Mouse (Mus musculus) heart, adult 2 months (tissue): ENCODE data around the gene Abhd6. TPM values are rescaled to one million over a fixed set of nuclear protein-coding genes. Genes with fewer than 3 reads are reported as not detected.

Experiments
- DNase-seq, 2 experiments: peaks; one replicate each; pipeline ENCODE4 v3.0.0; 2021
- H3K27ac ChIP-seq: fragments of 200-600 bp; 2 replicates; pipeline ENCODE4 v1.8.1; 2022
- H3K27me3 ChIP-seq: fragments of 200-500 bp; 2 replicates; pipeline ENCODE4 v1.6.1; 2012; ENCODE audit warnings: mild to moderate bottlenecking, low read length, inconsistent platforms, mixed read lengths; ENCODE audit not compliant: control insufficient read depth, insufficient read depth
- H3K36me3 ChIP-seq: fragments of 200-500 bp; 2 replicates; pipeline ENCODE4 v1.6.1; 2012; ENCODE audit warnings: low read length, inconsistent platforms; ENCODE audit not compliant: control insufficient read depth, insufficient read depth
- H3K4me1 ChIP-seq: fragments of 200-500 bp; 2 replicates; pipeline ENCODE4 v1.6.1; 2011; ENCODE audit warnings: low read length; ENCODE audit not compliant: control insufficient read depth, insufficient read depth
- H3K4me3 ChIP-seq: fragments of 200-600 bp; 2 replicates; pipeline ENCODE4 v1.8.1; 2022
- H3K79me2 ChIP-seq: fragments of 200-500 bp; replicated peaks from 2 replicates; pipeline ENCODE4 v1.6.1; 2012; ENCODE audit warnings: mild to moderate bottlenecking, inconsistent platforms, low read length, moderate library complexity, mixed read lengths; ENCODE audit not compliant: control insufficient read depth, insufficient read depth
- H3K9ac ChIP-seq: fragments of 200-500 bp; 2 replicates; pipeline ENCODE4 v1.6.1; 2012; ENCODE audit warnings: low read depth, mild to moderate bottlenecking, control low read depth, inconsistent platforms, low read length, mixed read lengths
- CTCF ChIP-seq: fragments of 200-600 bp; IDR thresholded peaks from 2 replicates; pipeline ENCODE4 v1.8.1; 2022; ENCODE audit warnings: antibody characterized with exemption, mild to moderate bottlenecking, moderate library complexity
- EP300 ChIP-seq: fragments of 200-500 bp; IDR thresholded peaks from 2 replicates; pipeline ENCODE4 v1.6.1; 2011; ENCODE audit warnings: low read depth, low read length, control low read depth; ENCODE audit not compliant: insufficient read depth
- POLR2A ChIP-seq: fragments of 200-500 bp; IDR thresholded peaks from 2 replicates; pipeline ENCODE4 v1.6.1; 2011; ENCODE audit warnings: mild to moderate bottlenecking, low read depth, low read length, control low read depth; ENCODE audit not compliant: insufficient read depth
- WGBS: fragments of 180-500 bp; shearing (Covaris S2); methylation state at CpG from one replicate; pipeline ENCODE4 v1.1.7; 2018; 5-methylcytosine and 5-hydroxymethylcytosine counted together
- intact Hi-C: fragments of 180-260 bp; cut with DNase I; formaldehyde crosslinking; loops from one replicate; pipeline ENCODE4 v1.15.1; 2025
- polyA plus RNA-seq: library from polyadenylated mRNA; depleted of rRNA; stranded (reverse); fragments of >200 nt; gene quantifications from 2 replicates; pipeline ENCODE4 v1.2.3, GENCODE M21; 2012
- total RNA-seq, 2 experiments: library from RNA; stranded (reverse); gene quantifications; 2 replicates each; pipeline ENCODE4 v1.2.3; 2021

The Abhd6 gene
- total and polyA plus RNA-seq, 3 experiments, result 8.9 to 13.7 (median 12.4) TPM

DNA sequence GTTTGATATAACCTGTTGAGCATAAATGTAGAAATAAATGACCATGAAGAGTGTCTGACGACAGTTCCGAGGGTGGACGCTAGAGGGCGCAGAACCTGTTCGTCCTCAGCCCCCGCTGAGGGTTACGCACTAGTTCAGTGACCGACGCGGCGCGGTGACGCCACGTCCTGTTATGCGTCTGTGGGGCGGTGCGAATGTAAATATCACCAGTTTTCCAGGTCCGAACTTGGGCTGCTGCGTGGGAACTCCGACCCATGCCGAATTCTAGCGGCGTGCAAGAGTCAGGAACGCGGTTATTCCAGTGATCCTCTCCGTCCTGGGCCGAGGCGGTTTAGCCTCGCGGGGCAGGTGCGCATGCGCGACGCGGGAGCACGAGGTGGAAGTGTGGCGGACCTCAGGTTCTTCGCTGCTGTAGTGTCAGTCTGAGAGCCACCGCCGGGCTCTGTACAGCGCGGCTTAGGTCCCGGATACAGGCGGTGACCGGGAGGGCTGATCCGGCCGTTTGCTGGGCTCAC, 77.5 kb downstream of the Abhd6 start, which contains the start of gene Rpp14:
Gene Rpp14, plus strand, starts transcription at position 203 of the 515 bp plus-strand sequence.
- Histone ChIP-seq H3K27me3 (no peaks in the 10 kb centered on the region), H3K4me3 (peak within 1 kb of the TSS; percentile 86), H3K36me3 (no peaks in the 10 kb centered on the region), H3K27ac (peak within 1 kb of the TSS; percentile 100), H3K9ac (peak within 1 kb of the TSS; percentile 77), H3K79me2 (no peaks in the 10 kb centered on the region), H3K4me1 (peaks cover 2% of the 10 kb centered on the region)
- intact Hi-C loops, result loop anchor here (1.0 to 5.0 kb wide), 2 partner anchors 15 to 132 kb away; partner anchors contain the start of gene Kctd6
- WGBS, result under 1% methylated on average over 47 of the region's 47 CpGs
- TF ChIP-seq CTCF (peak; percentile 99; the same call in 1 of the 2 replicates), POLR2A (peak; percentile 83), EP300 (peak; percentile 84)
- DNase-seq, result peak; percentile 95 to 96

DNA sequence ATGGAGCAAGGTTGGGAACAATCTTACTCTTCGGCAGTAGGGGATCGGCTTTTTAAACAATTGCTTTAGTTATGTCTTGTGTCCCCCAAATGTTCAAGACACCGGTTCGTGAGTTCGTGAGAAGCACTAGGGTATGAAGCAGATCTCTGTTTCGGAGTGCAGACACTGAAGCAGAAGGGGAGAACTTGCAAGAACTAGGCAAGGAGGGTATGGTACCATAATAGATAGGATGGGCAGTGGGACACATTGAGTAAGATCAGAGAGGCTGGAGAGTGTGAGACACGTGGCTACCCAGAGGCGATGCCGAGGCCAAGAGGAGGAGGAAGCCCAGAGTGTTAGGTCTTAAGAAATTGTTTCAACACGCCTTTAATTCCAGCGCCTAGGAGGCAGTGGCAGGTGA, 78.0 kb downstream of the Abhd6 start:
- TF ChIP-seq CTCF (no peak), EP300 (no peak), POLR2A (no peak)
- DNase-seq, result peak; percentile 26 to 36

DNA sequence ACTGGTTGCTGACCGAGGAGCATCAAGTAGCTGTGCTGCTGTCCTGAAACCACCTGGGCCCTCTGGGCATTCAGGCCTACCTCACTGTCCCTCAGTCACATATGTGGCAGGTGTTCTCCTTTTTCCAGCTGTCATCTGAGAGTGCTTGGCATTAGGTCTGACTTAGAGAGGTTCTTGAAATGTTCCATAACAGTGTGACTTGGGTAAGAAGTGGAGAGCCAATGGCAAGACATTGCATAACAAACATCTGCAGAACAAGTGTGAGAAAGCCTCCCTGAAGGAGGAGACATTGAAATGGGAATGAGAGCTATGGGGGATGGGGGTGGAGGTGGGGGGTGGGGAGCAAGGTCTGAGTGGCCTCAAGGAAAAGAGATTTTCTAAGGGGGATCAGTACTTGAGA, 80.2 kb downstream of the Abhd6 start:
- DNase-seq, result no peak
- H3K36me3 ChIP-seq, result no peaks in the 10 kb centered on the region
- H3K4me1 ChIP-seq, result peaks cover 2% of the 10 kb centered on the region
- TF ChIP-seq POLR2A, result no peak
- TF ChIP-seq CTCF, result no peak
- TF ChIP-seq EP300, result no peak
- no peak overlapping the region for H3K4me3 ChIP-seq
- intact Hi-C loops, result loop anchor here (5.0 kb wide), 1 partner anchor 129 kb away; the partner anchor contains the start of gene Kctd6
- 100% methylated on average over 1 of the region's 1 CpGs for WGBS
- H3K27me3 ChIP-seq, result no peaks in the 10 kb centered on the region
- H3K27ac ChIP-seq, result no peak overlapping the region
- H3K9ac ChIP-seq, result no peak overlapping the region
- H3K79me2 ChIP-seq, result no peaks in the 10 kb centered on the region

More for the DNA sequence above, 78.0 kb downstream of the Abhd6 start:
- Histone ChIP-seq H3K79me2 (no peaks in the 10 kb centered on the region), H3K36me3 (no peaks in the 10 kb centered on the region), H3K27ac (peak overlapping the region; percentile 100), H3K27me3 (no peaks in the 10 kb centered on the region), H3K4me1 (peaks cover 2% of the 10 kb centered on the region), H3K4me3 (peak overlapping the region; percentile 86), H3K9ac (peak overlapping the region; percentile 77)
- WGBS, result under 1% methylated on average over 11 of the region's 11 CpGs
- intact Hi-C loops, result loop anchor here (1.0 to 5.0 kb wide), 2 partner anchors 15 to 132 kb away; partner anchors contain the start of gene Kctd6

DNA sequence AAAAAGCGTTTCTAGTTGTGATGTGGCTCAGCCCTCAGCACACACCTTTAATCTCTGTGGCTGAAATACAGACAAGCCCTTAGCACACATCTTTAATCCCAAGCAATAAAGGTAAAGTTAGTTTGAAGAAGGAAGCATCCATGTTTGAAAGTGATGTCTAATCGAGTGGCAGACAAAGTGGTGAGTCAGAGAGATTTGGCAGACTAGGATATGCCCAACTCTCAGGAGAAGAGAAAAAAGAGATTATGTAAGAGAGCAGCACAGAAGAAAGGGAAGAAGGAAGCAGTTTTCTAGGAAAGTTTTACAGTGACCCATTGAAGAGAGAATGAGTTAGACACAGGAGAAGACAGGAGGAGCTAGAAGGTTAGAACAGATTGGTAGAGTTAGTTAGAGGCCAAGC, 86.3 kb downstream of the Abhd6 start:
- no peaks in the 10 kb centered on the region for H3K36me3 ChIP-seq

DNA sequence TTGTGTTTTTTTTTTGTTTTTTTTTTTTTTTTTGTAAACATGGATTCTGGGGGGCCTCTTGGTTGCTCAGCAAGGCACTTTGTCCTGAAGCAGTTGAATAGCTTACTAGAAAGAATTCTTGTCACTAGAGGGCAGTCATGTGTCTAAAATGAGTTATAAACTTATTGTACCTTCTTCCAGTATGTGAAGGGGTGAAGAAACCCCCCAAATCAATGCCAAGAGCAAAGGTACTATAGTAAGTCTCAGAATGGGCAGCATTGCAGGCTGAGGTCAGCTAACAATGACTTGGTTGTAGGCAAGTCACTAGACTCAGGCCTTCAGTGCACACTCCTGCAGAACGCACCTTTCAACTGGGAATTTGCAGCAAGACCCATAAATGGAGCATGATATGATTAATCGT, 89.9 kb downstream of the Abhd6 start:
- Histone ChIP-seq H3K9ac (no peak overlapping the region), H3K4me1 (no peaks in the 10 kb centered on the region; the same call in 1 of the 2 replicates), H3K4me3 (no peak overlapping the region), H3K27ac (no peak overlapping the region), H3K27me3 (no peaks in the 10 kb centered on the region), H3K79me2 (no peaks in the 10 kb centered on the region), H3K36me3 (no peaks in the 10 kb centered on the region)
- no peak for DNase-seq
- TF ChIP-seq CTCF, result peak; percentile 70
- TF ChIP-seq POLR2A, result no peak
- WGBS, result 77% methylated on average over 2 of the region's 2 CpGs
- intact Hi-C loops, result loop anchor here (1.0 to 2.0 kb wide), 3 partner anchors 64 to 254 kb away; no protein-coding TSS in a partner anchor

More for the DNA sequence above, 86.3 kb downstream of the Abhd6 start:
- WGBS, result 84% methylated on average over 2 of the region's 2 CpGs
- Histone ChIP-seq H3K4me3 (no peak overlapping the region), H3K79me2 (no peaks in the 10 kb centered on the region), H3K4me1 (no peaks in the 10 kb centered on the region), H3K27ac (no peak overlapping the region), H3K27me3 (no peaks in the 10 kb centered on the region), H3K9ac (no peak overlapping the region)
- intact Hi-C loops, result no loop called here
- no peak for DNase-seq
- TF ChIP-seq CTCF, result no peak
- TF ChIP-seq POLR2A, result no peak
- no peak for TF ChIP-seq EP300

DNA sequence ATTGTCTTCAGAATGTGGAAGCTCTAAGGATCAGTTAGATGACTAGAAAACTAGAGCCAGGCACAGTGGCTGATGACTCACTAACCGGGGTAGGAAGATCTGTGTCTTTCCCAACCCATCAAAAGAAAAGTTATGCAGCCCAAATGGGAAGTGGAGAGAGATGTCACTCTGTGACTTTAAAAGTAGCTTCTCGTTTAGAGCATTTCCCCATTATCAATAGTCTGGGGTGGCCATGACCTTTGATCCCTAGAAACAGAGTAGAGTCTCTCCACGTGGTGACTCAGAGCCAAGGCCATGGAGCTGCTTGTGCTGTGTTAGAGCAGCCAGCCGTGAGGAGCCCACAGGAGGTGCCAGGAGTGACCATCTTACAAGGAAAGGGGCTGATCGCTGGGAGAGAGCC, 90.7 kb downstream of the Abhd6 start:
- TF ChIP-seq POLR2A (no peak), EP300 (no peak), CTCF (no peak)
- WGBS, result 65% methylated on average over 5 of the region's 5 CpGs
- Histone ChIP-seq H3K79me2 (no peaks in the 10 kb centered on the region), H3K9ac (no peak overlapping the region), H3K4me1 (no peaks in the 10 kb centered on the region; the same call in 1 of the 2 replicates), H3K4me3 (no peak overlapping the region), H3K27me3 (no peaks in the 10 kb centered on the region), H3K27ac (no peak overlapping the region), H3K36me3 (no peaks in the 10 kb centered on the region)
- DNase-seq, result no peak
- intact Hi-C loops, result loop anchor here (2.0 kb wide), 2 partner anchors 161 to 253 kb away; no protein-coding TSS in a partner anchor
